In genomic region chrX:88583265-88583664, GRCm38 (mm10) we compare ENCODE assay signal across 22 mouse cellular contexts.
DNase-seq lines count a peak whose midpoint lies in the region; ATAC-seq and TF ChIP-seq lines count a peak whose summit lies in the region.
"Had no signal": no experiment of that assay in that cellular context is flagged by ENCODE, and none has a peak within 500 bp of the region (broad histone marks: within the 10 kb centered on the region; RNA-seq: fewer than 3 reads in every experiment).

No protein-coding gene starts in this region.

- TF ChIP-seq POLR2A in ES-Bruce4 (IDR thresholded peaks at IDR 0.05; ENCODE audit: insufficient read depth, low read length): no peak

- H3K9ac ChIP-seq in ES-Bruce4 (ENCODE audit: low read depth, poor library complexity, severe bottlenecking): no peak overlapping the region
- H3K9ac ChIP-seq in intestine, postnatal 0 days (ENCODE audit: low read depth, low read length): no peak overlapping the region
- H3K9ac ChIP-seq: embryonic facial prominence, embryonic 12.5 days; forebrain, embryonic 13.5 days; forebrain, embryonic 15.5 days; forebrain, postnatal 0 days had no signal

- ATAC-seq in intestine, postnatal 0 days: no peak
- ATAC-seq: activated CD4-positive, CD25-positive, alpha-beta regulatory T cell, adult 4 months; forebrain, embryonic 13.5 days; forebrain, embryonic 15.5 days; forebrain, postnatal 0 days; Patski had no signal

- peak; percentile 92 for DNase-seq in ES-CJ7 (ENCODE audit: low read depth, low spot score)
- DNase-seq in R1 (ENCODE audit: low read depth, low spot score): peak; percentile 88
- DNase-seq in left cerebral cortex, adult 8-10 months (ENCODE audit: low spot score in 2 of 2): no peak
- no peak for DNase-seq in spleen, postnatal 36 days (ENCODE audit: low spot score in 2 of 2)
- DNase-seq: adrenal gland, adult 8-10 months; adrenal gland, postnatal 14 days; adrenal gland, postnatal 36 days; cerebellum, adult 11-12 months; cerebellum, adult 2 months; cerebellum, adult 9-10 months; cerebellum, postnatal 10 days; cerebellum, postnatal 25 days; forebrain, postnatal 0 days had no signal

- WGBS in intestine, postnatal 0 days: 64% methylated on average over 1 of the region's 1 CpGs

- no peak overlapping the region for H3K4me2 ChIP-seq in intestine, postnatal 0 days (replicated peaks; ENCODE audit: low read depth)
- H3K4me2 ChIP-seq: embryonic facial prominence, embryonic 12.5 days; forebrain, embryonic 13.5 days; forebrain, embryonic 15.5 days had no signal

- H3K4me3 ChIP-seq in ES-Bruce4 (ENCODE audit: low read depth, low read length): no peak overlapping the region
- H3K4me3 ChIP-seq in intestine, postnatal 0 days (ENCODE audit: low read depth, low read length): no peak overlapping the region
- H3K4me3 ChIP-seq: embryonic facial prominence, embryonic 10.5 days; embryonic facial prominence, embryonic 12.5 days; forebrain, embryonic 13.5 days; forebrain, embryonic 15.5 days had no signal

- no peaks in the 10 kb centered on the region for H3K4me1 ChIP-seq in ES-Bruce4 (ENCODE audit: control insufficient read depth, insufficient read depth, low read length)
- H3K4me1 ChIP-seq in intestine, postnatal 0 days (replicated peaks; ENCODE audit: control insufficient read depth, insufficient read depth, low read length): no peaks in the 10 kb centered on the region
- H3K4me1 ChIP-seq: embryonic facial prominence, embryonic 10.5 days; embryonic facial prominence, embryonic 12.5 days; forebrain, embryonic 13.5 days; forebrain, embryonic 15.5 days had no signal

- no peaks in the 10 kb centered on the region for H3K27me3 ChIP-seq in ES-Bruce4 (ENCODE audit: control insufficient read depth, insufficient read depth, low read length, poor library complexity, severe bottlenecking)
- no peaks in the 10 kb centered on the region for H3K27me3 ChIP-seq in intestine, postnatal 0 days (replicated peaks; ENCODE audit: control insufficient read depth, insufficient read depth, low read length)
- H3K27me3 ChIP-seq: embryonic facial prominence, embryonic 12.5 days; forebrain, embryonic 13.5 days; forebrain, embryonic 15.5 days; Patski had no signal

- H3K36me3 ChIP-seq in ES-Bruce4 (ENCODE audit: control insufficient read depth, insufficient read depth, low read length, poor library complexity, severe bottlenecking): no peaks in the 10 kb centered on the region
- H3K36me3 ChIP-seq in intestine, postnatal 0 days (ENCODE audit: control insufficient read depth, insufficient read depth): no peaks in the 10 kb centered on the region
- H3K36me3 ChIP-seq: embryonic facial prominence, embryonic 10.5 days; embryonic facial prominence, embryonic 12.5 days; forebrain, embryonic 15.5 days; G1E had no signal

- TF ChIP-seq EP300 in ES-Bruce4 (IDR thresholded peaks at IDR 0.05; ENCODE audit: insufficient read depth, low read depth, low read length): peak; percentile 64; the same call in 1 of the 2 replicates

- H3K27ac ChIP-seq in ES-Bruce4 (ENCODE audit: insufficient read depth, low read length): no peak overlapping the region; the same call in 1 of the 2 replicates
- H3K27ac ChIP-seq in intestine, postnatal 0 days (ENCODE audit: low read depth, low read length): no peak overlapping the region
- H3K27ac ChIP-seq: embryonic facial prominence, embryonic 10.5 days; embryonic facial prominence, embryonic 12.5 days; forebrain, embryonic 13.5 days; forebrain, embryonic 15.5 days had no signal

- peaks cover 9% of the 10 kb centered on the region; the same call in 1 of the 2 replicates for H3K9me3 ChIP-seq in ES-Bruce4 (replicated peaks; ENCODE audit: control insufficient read depth, insufficient read depth, low read length, poor library complexity, severe bottlenecking)
- H3K9me3 ChIP-seq in intestine, postnatal 0 days (ENCODE audit: control insufficient read depth): no peaks in the 10 kb centered on the region
- H3K9me3 ChIP-seq: embryonic facial prominence, embryonic 10.5 days; embryonic facial prominence, embryonic 12.5 days; forebrain, embryonic 13.5 days; forebrain, embryonic 15.5 days; G1E had no signal

- TF ChIP-seq CTCF in ES-Bruce4 (IDR thresholded peaks at IDR 0.05; ENCODE audit: low read depth, low read length): no peak
- TF ChIP-seq CTCF in intestine, postnatal 0 days (IDR thresholded peaks at IDR 0.05; ENCODE audit: low read depth): no peak

Comparison
In these comparisons a context has a peak if more than half of its experiments do, and no peak if none do; other contexts are left out.
1. DNase-seq: peak in ES-CJ7 (single experiment) and R1 (single experiment); none in left cerebral cortex, adult 8-10 months (0 of 2) and spleen, postnatal 36 days (0 of 2).